10 mouse cellular contexts compared by ENCODE assay signal in the genomic region with DNA sequence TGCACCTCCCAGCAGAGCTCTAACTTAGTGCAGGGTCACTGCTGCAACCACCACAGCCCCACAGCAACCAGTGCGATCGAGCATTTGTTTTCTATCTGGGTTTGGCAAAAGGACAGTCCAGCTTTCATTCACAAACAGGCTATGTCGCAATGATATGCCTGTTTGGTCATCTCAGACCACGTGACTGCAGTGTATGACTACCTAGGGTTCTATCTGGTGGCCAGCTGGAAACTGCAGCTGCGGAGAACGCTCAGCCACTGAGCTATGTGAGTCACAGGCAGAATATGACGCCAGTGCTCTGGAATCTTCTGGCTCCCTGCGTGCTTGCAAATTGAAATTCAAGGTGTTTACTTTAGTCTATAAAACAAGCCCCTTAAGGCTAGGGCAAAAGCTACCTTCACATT.
A peak's percentile ranks its signal among the peaks of the same experiment; 100 is the strongest.
DNase-seq lines count a peak whose midpoint lies in the region; ATAC-seq lines count a peak whose summit lies in the region.
"Had no signal": no experiment of that assay in that cellular context is flagged by ENCODE, and none has a peak within 500 bp of the region (broad histone marks: within the 10 kb centered on the region; RNA-seq: fewer than 3 reads in every experiment).

No protein-coding gene starts in this region.

- peak; percentile 44 for DNase-seq in layer of hippocampus, adult 11-12 months (ENCODE audit: low spot score)
- no peak for DNase-seq in layer of hippocampus, postnatal 25 days (ENCODE audit: extremely low spot score in 1 of 2, low spot score in 1 of 2)
- DNase-seq in gastrocnemius, postnatal 14 days = peak; percentile 80
- DNase-seq in kidney, postnatal 4 days = peak; percentile 16 to 36
- DNase-seq in mesoderm, embryonic 11.5 days (ENCODE audit: low read depth, low spot score) = peak; percentile 14
- no peak for DNase-seq in thymus, postnatal 4 days
- no peak for DNase-seq in spleen, postnatal 4 days (ENCODE audit: low spot score in 2 of 2)
- DNase-seq in midbrain, embryonic 14.5 days = no peak

- ATAC-seq in midbrain, embryonic 14.5 days (ENCODE audit: low FRiP score, low TSS enrichment) = no peak

- H3K9ac ChIP-seq in midbrain, embryonic 14.5 days (replicated peaks; ENCODE audit: low read length) = no peak overlapping the region
- H3K9ac ChIP-seq: neural tube, embryonic 13.5 days had no signal

- no peaks in the 10 kb centered on the region for H3K36me3 ChIP-seq in midbrain, embryonic 14.5 days (ENCODE audit: control insufficient read depth, insufficient read depth, low read length)
- H3K36me3 ChIP-seq: neural tube, embryonic 13.5 days had no signal

- H3K4me3 ChIP-seq in midbrain, embryonic 14.5 days (replicated peaks; ENCODE audit: low read depth, low read length) = no peak overlapping the region
- H3K4me3 ChIP-seq: neural tube, embryonic 13.5 days had no signal

- H3K27me3 ChIP-seq in midbrain, embryonic 14.5 days (ENCODE audit: control insufficient read depth, insufficient read depth, low read length) = no peaks in the 10 kb centered on the region
- H3K27me3 ChIP-seq: neural tube, embryonic 13.5 days had no signal

- H3K27ac ChIP-seq in midbrain, embryonic 14.5 days (replicated peaks; ENCODE audit: low read depth, low read length) = no peak overlapping the region
- H3K27ac ChIP-seq: neural tube, embryonic 13.5 days had no signal

- intact Hi-C loops in gastrocnemius, postnatal 14 days (cut with DNase I; ENCODE audit: low total_unique reads) = no loop called here

- WGBS in midbrain, embryonic 14.5 days = 93% methylated on average over 8 of the region's 8 CpGs

- no peaks in the 10 kb centered on the region for H3K4me1 ChIP-seq in midbrain, embryonic 14.5 days (ENCODE audit: control insufficient read depth, insufficient read depth, low read length)
- H3K4me1 ChIP-seq: neural tube, embryonic 13.5 days had no signal

- H3K4me2 ChIP-seq in midbrain, embryonic 14.5 days (ENCODE audit: low read length) = no peak overlapping the region
- H3K4me2 ChIP-seq: neural tube, embryonic 13.5 days had no signal

- no peaks in the 10 kb centered on the region for H3K9me3 ChIP-seq in midbrain, embryonic 14.5 days (ENCODE audit: control insufficient read depth, low read length)
- H3K9me3 ChIP-seq: G1E; neural tube, embryonic 13.5 days had no signal

Comparison
In these comparisons a context has a peak if more than half of its experiments do, and no peak if none do; other contexts are left out.
1. DNase-seq: peak in layer of hippocampus, adult 11-12 months (single experiment), gastrocnemius, postnatal 14 days (single experiment), kidney, postnatal 4 days (2 of 2) and mesoderm, embryonic 11.5 days (single experiment); none in layer of hippocampus, postnatal 25 days (0 of 2), thymus, postnatal 4 days (single experiment), spleen, postnatal 4 days (0 of 2) and midbrain, embryonic 14.5 days (single experiment).